Mouse (Mus musculus): Measurements from ENCODE around the gene Cmtm6.

GRCm38 (mm10) chr9:114747012-114747411, 16.1 kb downstream of the Cmtm6 start:
- TF ChIP-seq CTCF (IDR thresholded peaks at IDR 0.05; ENCODE audit: borderline replicate concordance, insufficient read depth, low read depth, low read length): no peak
- no peak for TF ChIP-seq POLR2A (IDR thresholded peaks at IDR 0.05; ENCODE audit: borderline replicate concordance, insufficient read depth, low read length)

All from cerebellum, adult 2 months (tissue).